In genomic region chr4:149827784-149828183, GRCm38 (mm10) we compare ENCODE assay signal across 18 mouse cellular contexts. TPM values are rescaled to one million over a fixed set of nuclear protein-coding genes. Genes with fewer than 3 reads are reported as not detected.
A peak's percentile ranks its signal among the peaks of the same experiment; 100 is the strongest.
DNase-seq lines count a peak whose midpoint lies in the region; ATAC-seq lines count a peak whose summit lies in the region.
"Had no signal": no experiment of that assay in that cellular context is flagged by ENCODE, and none has a peak within 500 bp of the region (broad histone marks: within the 10 kb centered on the region; RNA-seq: fewer than 3 reads in every experiment).

No protein-coding gene starts in this region.

- no peak overlapping the region for H3K4me3 ChIP-seq in midbrain, embryonic 11.5 days (ENCODE audit: low read depth, low read length)
- H3K4me3 ChIP-seq in midbrain, embryonic 14.5 days (replicated peaks; ENCODE audit: low read depth, low read length): no peak overlapping the region

- ATAC-seq in midbrain, embryonic 11.5 days (ENCODE audit: low FRiP score): no peak
- no peak for ATAC-seq in midbrain, embryonic 14.5 days (ENCODE audit: low FRiP score, low TSS enrichment)
- ATAC-seq: activated CD4-positive, CD25-positive, alpha-beta regulatory T cell, adult 4 months; CD4-positive, CD25-positive, alpha-beta regulatory T cell, adult 4 months; Patski had no signal

- H3K27ac ChIP-seq in midbrain, embryonic 11.5 days (ENCODE audit: low read depth, low read length): no peak overlapping the region
- H3K27ac ChIP-seq in midbrain, embryonic 14.5 days (replicated peaks; ENCODE audit: low read depth, low read length): no peak overlapping the region

- H3K4me1 ChIP-seq in midbrain, embryonic 11.5 days (ENCODE audit: control insufficient read depth, insufficient read depth, low read length): no peaks in the 10 kb centered on the region
- no peaks in the 10 kb centered on the region for H3K4me1 ChIP-seq in midbrain, embryonic 14.5 days (ENCODE audit: control insufficient read depth, insufficient read depth, low read length)

- DNase-seq in heart, adult 11 months: peak; percentile 86
- DNase-seq in heart, postnatal 25 days (ENCODE audit: low spot score): no peak
- DNase-seq in midbrain, embryonic 11.5 days (ENCODE audit: low spot score, missing footprints): peak; percentile 81
- no peak for DNase-seq in midbrain, embryonic 14.5 days
- DNase-seq: adrenal gland, adult 2 months; adrenal gland, adult 8-10 months; adrenal gland, postnatal 10 days; adrenal gland, postnatal 14 days; adrenal gland, postnatal 25 days; adrenal gland, postnatal 36 days; B cell, adult 2 months; cerebellum, adult 11 months; cerebellum, adult 11-12 months; cerebellum, adult 18-20 months had no signal

- intact Hi-C loops in heart, postnatal 25 days (cut with DNase I): no loop called here

- no peaks in the 10 kb centered on the region for H3K36me3 ChIP-seq in midbrain, embryonic 11.5 days (ENCODE audit: control insufficient read depth, insufficient read depth, low read length)
- no peaks in the 10 kb centered on the region for H3K36me3 ChIP-seq in midbrain, embryonic 14.5 days (ENCODE audit: control insufficient read depth, insufficient read depth, low read length)
- H3K36me3 ChIP-seq: G1E had no signal

- H3K9ac ChIP-seq in midbrain, embryonic 11.5 days (ENCODE audit: low read length): no peak overlapping the region
- no peak overlapping the region for H3K9ac ChIP-seq in midbrain, embryonic 14.5 days (replicated peaks; ENCODE audit: low read length)

- no peaks in the 10 kb centered on the region for H3K9me3 ChIP-seq in midbrain, embryonic 11.5 days (ENCODE audit: control insufficient read depth, low read length)
- no peaks in the 10 kb centered on the region for H3K9me3 ChIP-seq in midbrain, embryonic 14.5 days (ENCODE audit: control insufficient read depth, low read length)
- H3K9me3 ChIP-seq: G1E had no signal

- WGBS in midbrain, embryonic 11.5 days: 91% methylated on average over 4 of the region's 4 CpGs
- 97% methylated on average over 4 of the region's 4 CpGs for WGBS in midbrain, embryonic 14.5 days

- no peaks in the 10 kb centered on the region for H3K27me3 ChIP-seq in midbrain, embryonic 11.5 days (ENCODE audit: control insufficient read depth, insufficient read depth, low read length)
- no peaks in the 10 kb centered on the region for H3K27me3 ChIP-seq in midbrain, embryonic 14.5 days (ENCODE audit: control insufficient read depth, insufficient read depth, low read length)
- H3K27me3 ChIP-seq: Patski had no signal

- no peak overlapping the region for H3K4me2 ChIP-seq in midbrain, embryonic 11.5 days
- no peak overlapping the region for H3K4me2 ChIP-seq in midbrain, embryonic 14.5 days (ENCODE audit: low read length)

RNA-seq across cellular contexts. Expression of gene Slc25a33, which starts 53.7 kb away (rescaled TPM):
- 10 to 100 TPM; 22.5 to 30.5 TPM for total RNA-seq in heart, postnatal 25 days (2021)
- polyA plus RNA-seq in midbrain, embryonic 11.5 days (2014; fragmentation: Nextera tagmentation; extraction: Ambion mirVana): 18.6 and 21.4 TPM in 2 replicates
- 29.1 and 31.2 TPM in 2 replicates for polyA plus RNA-seq in midbrain, embryonic 14.5 days (2014; fragmentation: Nextera tagmentation; extraction: Ambion mirVana)

Comparison
In these comparisons a context has a peak if more than half of its experiments do, and no peak if none do; other contexts are left out.
1. DNase-seq: peak in heart, adult 11 months (single experiment) and midbrain, embryonic 11.5 days (single experiment); none in heart, postnatal 25 days (single experiment) and midbrain, embryonic 14.5 days (single experiment).